Mouse (Mus musculus) left cerebral cortex, adult 2 months (tissue): ENCODE results near the gene Tmc6. TPM values are rescaled to one million over a fixed set of nuclear protein-coding genes. Genes with fewer than 3 reads are reported as not detected.
"Not testable (repeated sequence)": the region's sequence is repeated elsewhere in the genome, so short reads cannot be mapped to it uniquely, and the experiment has no call there.

ENCODE experiments used
- DNase-seq, 2 experiments: peaks; one replicate each; pipeline ENCODE4 v3.0.0; 2021 to 2022; ENCODE audit warnings: low spot score in 2 of 2, mixed read lengths in 1 of 2; ENCODE audit errors: extremely low spot score in 1 of 2
- H3K27ac ChIP-seq: fragments of 200-600 bp; 2 replicates; pipeline ENCODE4 v1.8.1; 2022
- H3K4me3 ChIP-seq: fragments of 200-600 bp; 2 replicates; pipeline ENCODE4 v1.8.1; 2022
- CTCF ChIP-seq: fragments of 200-600 bp; IDR thresholded peaks from 2 replicates; pipeline ENCODE4 v1.8.1; 2022; ENCODE audit warnings: antibody characterized with exemption, mild to moderate bottlenecking, moderate library complexity
- intact Hi-C: fragments of 180-260 bp; cut with DNase I; formaldehyde crosslinking; loops from one replicate; pipeline ENCODE4 v1.15.1; 2025
- total RNA-seq, 2 experiments: library from RNA; stranded (reverse); gene quantifications; 2 replicates each; pipeline ENCODE4 v1.2.3; 2021

Tmc6 gene
- total RNA-seq, 2 experiments from 2014 or later: 7.8 to 9.3 TPM

DNA sequence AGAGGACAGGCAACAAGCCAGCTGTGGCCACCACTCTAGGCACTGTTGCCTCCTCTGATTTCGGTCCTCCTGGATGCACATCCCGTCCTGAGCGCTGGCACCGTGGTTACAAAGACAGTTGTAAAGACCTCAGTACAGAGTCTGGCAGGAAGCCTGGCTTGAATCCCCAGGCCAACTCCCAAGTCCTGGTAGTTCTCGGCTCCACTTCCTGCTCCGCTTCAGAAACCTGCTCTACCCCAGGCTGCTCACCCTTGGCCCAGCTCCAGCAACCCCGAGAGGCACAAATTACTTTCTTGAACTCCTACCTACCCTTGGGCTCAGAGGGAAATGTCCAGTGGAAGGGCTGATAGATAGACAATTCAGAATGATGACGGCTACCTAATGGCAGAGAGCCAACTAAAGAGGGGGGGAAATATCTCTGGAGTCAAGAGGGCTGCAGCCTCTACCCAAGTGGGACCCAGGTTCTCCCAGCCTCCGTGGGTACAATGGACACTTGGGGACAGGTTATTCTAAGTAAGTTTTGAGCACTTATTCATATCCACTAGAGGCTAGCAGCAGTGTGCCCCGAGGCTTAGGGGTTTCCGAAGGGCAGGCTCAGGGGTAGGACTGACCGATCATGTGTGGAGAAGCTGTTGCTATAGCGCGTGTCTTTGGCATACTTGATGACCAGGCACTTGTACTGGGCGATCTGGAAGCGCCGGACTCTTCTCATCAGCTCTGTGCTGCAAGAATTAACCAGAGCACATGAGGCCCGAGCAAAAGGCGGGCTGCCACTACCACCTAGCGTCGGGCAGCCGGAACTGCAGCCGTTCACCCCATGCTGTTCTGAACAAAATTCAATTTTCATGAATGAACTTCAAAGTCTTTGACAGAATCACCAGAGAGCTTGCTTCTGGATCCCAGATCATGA lies 42.3 kb upstream of the Tmc6 start:
- no peak overlapping the region for H3K27ac ChIP-seq
- intact Hi-C loops: loop anchor here (1.0 to 2.0 kb wide), 4 partner anchors 34 to 458 kb away; no protein-coding TSS in a partner anchor
- no peak overlapping the region for H3K4me3 ChIP-seq

DNA sequence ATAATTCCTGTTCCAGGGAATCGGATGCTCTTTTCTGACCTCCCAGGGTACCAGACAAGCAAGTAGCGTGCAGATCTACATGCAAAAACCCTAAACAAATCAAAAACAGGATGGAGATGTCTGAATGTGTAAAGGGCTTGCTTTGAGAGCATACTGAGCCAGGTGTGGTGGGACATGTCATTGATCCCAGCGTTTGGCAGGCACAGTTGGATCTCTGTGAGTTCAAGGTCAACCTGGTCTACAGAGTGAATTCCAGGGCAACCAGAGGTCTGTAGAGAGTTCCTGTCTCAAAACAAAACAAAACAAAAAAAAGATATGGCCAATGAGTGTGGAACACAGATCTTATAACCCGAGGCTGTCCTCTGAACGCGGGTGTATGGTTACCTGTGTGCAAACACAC lies 41.4 kb upstream of the Tmc6 start:
- Histone ChIP-seq H3K4me3 (no peak overlapping the region), H3K27ac (no peak overlapping the region)
- DNase-seq: no peak
- no peak for TF ChIP-seq CTCF
- intact Hi-C loops: no loop called here

More for the DNA sequence above, 42.3 kb upstream of the Tmc6 start:
- peak; percentile 93 for TF ChIP-seq CTCF
- peak; percentile 79 for DNase-seq

DNA sequence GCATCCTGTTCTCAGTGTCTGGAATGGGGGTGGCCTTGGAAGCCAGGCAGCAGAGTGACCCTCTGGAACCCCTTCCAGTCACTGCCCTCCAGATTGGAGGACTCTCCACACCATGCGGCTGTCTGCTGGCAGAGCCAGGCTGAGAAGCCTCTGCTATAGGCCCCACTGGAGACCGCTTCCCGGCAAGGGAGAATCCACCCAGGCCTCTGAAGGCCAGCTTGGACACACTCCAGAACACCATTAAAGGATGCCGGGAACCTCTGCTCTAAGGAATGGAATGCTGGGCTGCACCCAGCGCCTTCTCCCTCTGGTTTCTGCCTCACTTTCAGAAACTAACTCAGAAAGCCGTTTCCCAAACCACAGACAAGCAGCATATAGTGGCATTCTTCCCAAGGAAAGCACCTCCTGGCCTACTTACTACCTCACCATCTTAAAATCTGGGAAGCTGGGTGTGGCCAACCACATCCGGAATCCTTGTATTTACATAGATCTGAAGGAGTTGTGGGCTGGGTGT lies 40.8 kb upstream of the Tmc6 start:
- intact Hi-C loops: no loop called here
- no peak overlapping the region for H3K4me3 ChIP-seq
- DNase-seq: no peak
- TF ChIP-seq CTCF: no peak
- H3K27ac ChIP-seq: no peak overlapping the region

DNA sequence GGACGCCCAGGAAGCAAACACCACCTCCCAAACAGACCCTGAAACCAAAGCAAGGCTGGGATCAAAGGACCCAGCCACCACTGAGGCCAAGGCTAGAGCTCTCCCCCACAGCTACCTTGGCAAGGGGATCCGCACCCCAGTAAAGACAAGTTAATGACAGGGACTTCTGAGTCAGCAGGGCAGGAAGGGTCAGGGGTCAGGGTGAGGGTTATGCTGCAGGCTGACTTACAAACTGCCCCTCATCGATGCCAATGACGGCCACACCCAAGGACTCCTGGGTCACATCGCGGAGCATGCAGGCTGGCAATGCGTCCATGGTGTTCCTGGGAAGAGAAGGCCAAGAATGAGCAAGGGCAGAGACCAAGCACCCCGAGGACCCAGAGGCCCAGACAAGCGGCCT lies 39.9 kb upstream of the Tmc6 start:
- DNase-seq: no peak
- H3K4me3 ChIP-seq: no peak overlapping the region
- intact Hi-C loops: no loop called here
- TF ChIP-seq CTCF: no peak
- no peak overlapping the region for H3K27ac ChIP-seq

DNA sequence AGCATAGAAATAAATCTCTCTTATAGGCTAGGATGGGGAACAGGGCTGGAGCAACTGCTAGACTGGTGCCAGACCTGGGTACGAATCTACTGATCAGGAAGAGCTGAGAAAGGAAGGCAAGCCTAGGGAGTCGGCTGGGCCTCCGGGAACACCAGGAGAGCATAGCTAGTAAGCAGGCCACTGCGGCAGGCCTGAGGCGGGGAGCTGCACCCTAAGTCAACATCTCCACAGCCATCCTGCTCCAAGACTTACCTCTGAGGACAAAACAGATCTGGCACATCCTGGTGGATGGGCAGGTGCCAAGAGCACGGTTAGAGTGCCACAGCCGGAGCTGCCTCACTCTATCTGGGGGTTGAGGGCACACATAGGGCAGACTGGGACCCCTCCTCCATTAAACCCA lies 38.2 kb upstream of the Tmc6 start:
- no peak overlapping the region for H3K4me3 ChIP-seq
- TF ChIP-seq CTCF: no peak
- no peak overlapping the region for H3K27ac ChIP-seq
- intact Hi-C loops: no loop called here
- no peak for DNase-seq

DNA sequence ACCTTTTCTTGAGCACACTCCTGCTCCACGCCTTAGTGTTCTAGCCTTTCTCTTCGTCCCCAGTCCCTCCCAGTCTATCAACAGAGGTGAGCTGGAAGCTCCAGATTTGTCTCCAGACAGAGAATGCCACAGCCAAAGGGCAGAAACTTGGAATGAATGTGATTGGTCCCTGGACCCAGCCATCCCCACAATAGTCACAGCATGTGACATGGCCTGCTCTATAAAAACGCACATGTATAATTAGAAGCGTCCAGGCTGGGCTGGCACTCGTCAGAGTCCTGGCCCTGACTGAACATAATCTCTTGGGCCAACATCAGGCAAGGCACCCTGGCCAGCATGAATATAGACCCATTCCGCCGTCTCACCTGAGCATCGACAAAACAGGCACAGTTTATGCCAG lies 37.1 kb upstream of the Tmc6 start:
- Histone ChIP-seq H3K27ac (no peak overlapping the region), H3K4me3 (no peak overlapping the region)
- no peak for DNase-seq
- intact Hi-C loops: no loop called here
- TF ChIP-seq CTCF: no peak

DNA sequence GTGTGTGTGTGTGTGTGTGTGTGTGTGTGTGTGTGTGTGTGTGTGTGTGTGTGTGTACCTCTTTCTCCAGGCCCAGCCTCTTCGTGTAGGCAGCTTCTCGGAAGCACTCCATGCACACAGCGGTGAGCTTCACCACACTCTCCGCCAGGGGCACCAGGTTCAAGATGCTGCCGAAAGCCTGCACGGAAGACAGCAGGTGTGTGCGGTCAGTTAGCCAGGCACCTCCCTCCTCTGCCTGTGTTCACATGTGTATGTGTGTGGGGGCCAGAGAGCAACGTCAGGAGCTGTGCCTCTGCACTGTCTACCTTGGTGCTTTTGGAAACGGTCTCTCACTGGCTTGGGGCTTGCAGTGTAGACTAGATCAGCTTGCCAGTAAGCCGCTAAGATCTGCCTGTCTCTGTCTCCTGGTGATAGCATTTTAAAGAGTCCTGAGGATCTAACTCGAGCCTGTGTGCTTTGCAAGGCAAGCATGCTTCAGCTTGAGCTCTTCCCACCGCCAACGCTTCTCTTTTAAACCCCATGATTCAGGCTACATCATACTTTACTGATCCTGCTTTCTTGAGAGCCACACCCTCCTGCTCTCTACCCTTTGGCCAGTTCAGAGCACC lies 34.5 kb upstream of the Tmc6 start:
- H3K27ac ChIP-seq: no peak overlapping the region
- intact Hi-C loops: no loop called here
- TF ChIP-seq CTCF: no peak; the same call in 1 of the 2 replicates
- DNase-seq: no peak
- H3K4me3 ChIP-seq: no peak overlapping the region

DNA sequence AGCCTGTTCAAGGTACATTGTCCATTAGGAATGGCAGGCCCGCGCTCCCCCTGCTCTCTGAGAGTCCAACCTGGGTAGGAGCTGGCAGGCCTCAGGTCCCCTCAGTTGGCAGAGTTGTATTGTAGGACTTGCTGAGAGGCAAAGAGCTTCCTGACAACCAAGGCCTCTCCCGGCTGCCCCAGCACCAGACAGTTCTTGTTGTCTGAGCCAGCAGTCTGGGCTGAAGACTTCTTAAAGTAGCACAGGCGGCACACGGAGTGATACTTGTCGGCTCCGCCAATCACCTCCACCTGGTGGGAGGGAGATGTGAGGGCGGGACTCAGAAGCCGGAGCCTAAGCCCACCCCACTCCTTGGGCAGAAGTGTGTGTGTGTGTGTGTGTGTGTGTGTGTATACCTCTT lies 33.9 kb upstream of the Tmc6 start:
- DNase-seq, H3K27ac ChIP-seq, H3K4me3 ChIP-seq, intact Hi-C loops: not testable (repeated sequence)

DNA sequence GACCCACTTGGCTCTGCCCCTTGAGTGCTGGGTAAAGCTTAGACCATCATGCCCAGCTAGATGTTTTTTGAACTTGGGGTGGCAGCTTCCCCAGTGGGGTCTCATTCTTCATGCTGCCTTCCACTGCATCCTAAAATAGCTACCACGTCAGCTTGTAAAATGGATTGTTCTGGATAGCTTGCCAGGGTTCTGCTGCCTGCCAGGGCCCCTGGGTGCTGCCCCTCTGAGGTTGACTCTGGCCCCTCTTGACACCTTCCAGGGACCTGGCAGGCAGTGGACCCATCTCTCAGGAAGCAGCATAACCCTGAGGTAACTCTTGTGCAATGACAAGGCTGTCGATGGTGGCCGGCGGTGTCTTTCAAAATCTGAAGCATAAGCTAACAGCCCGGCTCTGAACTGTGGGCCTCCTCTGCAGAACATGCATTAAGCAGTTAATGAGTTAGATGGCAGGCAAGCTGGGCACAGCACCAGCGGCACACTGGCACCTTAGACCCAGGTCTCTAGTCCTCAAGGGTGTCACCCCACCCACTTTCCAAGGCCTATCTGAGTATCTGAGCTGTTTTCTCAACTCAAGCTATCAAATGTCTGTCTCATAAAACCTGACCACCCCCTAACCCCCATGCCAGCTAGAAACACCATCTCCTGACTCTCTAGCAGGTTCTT lies 32.8 kb upstream of the Tmc6 start:
- intact Hi-C loops: no loop called here
- Histone ChIP-seq H3K27ac (no peak overlapping the region), H3K4me3 (no peak overlapping the region)
- DNase-seq: no peak
- TF ChIP-seq CTCF: no peak

DNA sequence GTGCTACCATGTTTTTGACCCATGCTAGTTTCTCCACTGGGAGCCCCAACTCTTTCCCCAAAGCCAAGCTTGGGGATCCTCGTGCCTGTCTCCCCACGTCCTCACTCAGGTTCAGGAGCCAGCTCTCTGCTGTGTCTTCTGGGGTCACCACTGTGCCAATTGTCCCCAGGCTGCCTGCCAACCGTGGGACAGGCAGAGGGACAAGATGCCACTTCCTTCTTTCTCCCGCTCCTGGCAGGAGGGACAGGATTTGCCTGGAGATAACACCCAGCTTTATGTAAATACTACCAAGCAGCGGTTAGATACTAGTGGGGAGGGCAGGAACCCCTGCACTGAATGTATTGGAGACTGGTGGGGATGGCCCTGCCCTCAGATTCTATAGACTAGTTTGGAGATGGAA lies 31.9 kb upstream of the Tmc6 start:
- Histone ChIP-seq H3K27ac (no peak overlapping the region), H3K4me3 (no peak overlapping the region)
- TF ChIP-seq CTCF: no peak
- intact Hi-C loops: no loop called here
- DNase-seq: no peak

DNA sequence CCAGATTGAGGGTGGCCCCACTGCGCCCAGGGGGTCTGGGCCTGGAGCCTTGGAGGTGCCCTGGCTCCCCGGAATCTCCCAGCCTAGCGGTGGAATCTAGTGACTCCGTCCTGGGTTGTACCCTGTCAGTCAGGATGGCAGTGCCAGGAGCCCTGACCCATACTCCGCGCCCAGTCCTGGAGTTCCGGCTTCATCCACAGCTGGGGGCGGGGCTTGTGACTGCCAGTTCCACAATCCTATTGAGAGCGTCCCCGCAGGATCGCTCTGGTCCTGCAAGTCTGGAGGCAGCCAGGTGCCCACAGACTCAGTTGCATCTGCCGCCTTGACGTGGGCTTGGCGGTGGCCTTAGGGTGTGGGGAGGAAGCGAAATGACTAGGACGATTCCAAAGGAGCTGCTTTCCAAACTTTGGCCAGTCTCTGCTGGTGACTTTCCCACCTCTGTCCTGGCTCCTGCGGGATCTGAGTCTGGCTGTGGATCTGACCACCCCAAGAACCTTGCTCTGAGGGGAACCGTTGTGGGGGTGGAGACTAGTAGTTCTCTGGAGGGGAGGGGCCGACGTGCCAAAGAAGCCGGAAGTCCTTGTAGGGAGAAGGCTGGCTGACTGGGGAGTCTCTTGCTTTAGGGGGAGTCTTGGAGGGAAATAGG lies 28.5 kb upstream of the Tmc6 start:
- Histone ChIP-seq H3K27ac (peak overlapping the region; percentile 63; the same call in 1 of the 2 replicates), H3K4me3 (peak overlapping the region; percentile 77)
- intact Hi-C loops: no loop called here
- peak; percentile 47 for TF ChIP-seq CTCF
- peak; percentile 53 to 64 for DNase-seq
